Mouse (Mus musculus) forebrain, embryonic 11.5 days (tissue): ENCODE measurements around the gene Caln1. TPM values are rescaled to one million over a fixed set of nuclear protein-coding genes. Genes with fewer than 3 reads are reported as not detected.

ENCODE experiments used
- ATAC-seq: fragments of 200-750 bp; cut with Nextera tagmentation; replicated peaks from 2 replicates; pipeline ENCODE4 v1.8.0; 2017; ENCODE audit warnings: moderate TSS enrichment; ENCODE audit not compliant: low FRiP score
- DNase-seq: peaks from one replicate; pipeline ENCODE4 v3.0.0-alpha.2; 2017; ENCODE audit warnings: low spot score
- H3K27ac ChIP-seq: fragments of 300-500 bp; sonication (generic); 2 replicates; pipeline ENCODE4 v1.5.1; 2014; ENCODE audit warnings: low read depth, low read length
- H3K27me3 ChIP-seq: fragments of 300-500 bp; sonication (generic); 2 replicates; pipeline ENCODE4 v1.6.1; 2014; ENCODE audit warnings: mild to moderate bottlenecking, low read length, mixed read lengths; ENCODE audit not compliant: control insufficient read depth, insufficient read depth
- H3K36me3 ChIP-seq: fragments of 300-500 bp; sonication (generic); 2 replicates; pipeline ENCODE4 v1.6.1; 2014; ENCODE audit warnings: mild to moderate bottlenecking, low read length, moderate library complexity, mixed read lengths; ENCODE audit not compliant: control insufficient read depth, insufficient read depth
- H3K4me1 ChIP-seq: fragments of 300-500 bp; sonication (generic); replicated peaks from 2 replicates; pipeline ENCODE4 v1.6.1; 2014; ENCODE audit warnings: low read length, mixed read lengths; ENCODE audit not compliant: control insufficient read depth, insufficient read depth
- H3K4me2 ChIP-seq: fragments of 300-500 bp; sonication (generic); 2 replicates; pipeline ENCODE4 v1.6.1; 2014; ENCODE audit warnings: low read depth, mild to moderate bottlenecking, low read length, moderate library complexity, mixed read lengths; ENCODE audit not compliant: severe bottlenecking
- H3K4me3 ChIP-seq: fragments of 300-500 bp; sonication (generic); 2 replicates; pipeline ENCODE4 v1.5.1; 2014; ENCODE audit warnings: low read depth, low read length
- H3K9ac ChIP-seq: fragments of 300-500 bp; sonication (generic); 2 replicates; pipeline ENCODE4 v1.6.1; 2014; ENCODE audit warnings: low read length
- H3K9me3 ChIP-seq: fragments of 300-500 bp; sonication (generic); 2 replicates; pipeline ENCODE4 v1.6.1; 2016; ENCODE audit warnings: low read length, mixed read lengths; ENCODE audit not compliant: control insufficient read depth
- WGBS: fragments of 180-500 bp; shearing (Covaris S2); extraction: QIAGEN DNeasy Blood & Tissue Kit; methylation state at CpG from one replicate; pipeline ENCODE4 v1.1.7; 2014; 5-methylcytosine and 5-hydroxymethylcytosine counted together
- polyA plus RNA-seq: library from polyadenylated mRNA; unstranded; fragments of >200 nt; fragmentation: Nextera tagmentation; extraction: Ambion mirVana; gene quantifications from 2 replicates; pipeline ENCODE4 v1.2.1, GENCODE M21; 2014

The Caln1 gene
- polyA plus RNA-seq, 1 experiment from 2014 or later, result 0.33 TPM

DNA sequence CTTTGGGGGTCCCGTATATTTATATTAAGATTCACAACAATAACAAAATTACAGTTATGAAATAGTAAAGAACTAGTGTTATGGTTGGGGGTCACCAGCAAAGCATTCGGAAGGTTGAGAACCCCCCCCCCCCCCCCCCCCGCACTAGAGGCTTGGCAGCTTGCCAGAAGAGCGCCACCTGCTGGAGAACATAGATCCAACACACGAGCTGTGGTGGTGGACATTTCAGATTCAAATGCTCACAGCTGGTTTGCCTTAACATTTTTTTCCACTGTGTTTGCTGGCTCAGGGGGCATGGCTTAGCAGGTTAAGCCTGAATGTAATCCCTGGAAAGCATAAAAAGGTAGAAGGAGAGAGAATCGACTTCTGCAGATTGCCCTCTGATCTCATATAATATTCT, 490.5 kb downstream of the Caln1 start:
- no peaks in the 10 kb centered on the region for H3K36me3 ChIP-seq
- H3K4me2 ChIP-seq, result no peak overlapping the region
- no peaks in the 10 kb centered on the region for H3K27me3 ChIP-seq
- no peak overlapping the region for H3K27ac ChIP-seq
- no peaks in the 10 kb centered on the region for H3K4me1 ChIP-seq
- no peak for DNase-seq
- no peak for ATAC-seq
- H3K9me3 ChIP-seq, result no peaks in the 10 kb centered on the region
- no peak overlapping the region for H3K9ac ChIP-seq
- H3K4me3 ChIP-seq, result no peak overlapping the region
- 59% methylated on average over 5 of the region's 6 CpGs for WGBS

DNA sequence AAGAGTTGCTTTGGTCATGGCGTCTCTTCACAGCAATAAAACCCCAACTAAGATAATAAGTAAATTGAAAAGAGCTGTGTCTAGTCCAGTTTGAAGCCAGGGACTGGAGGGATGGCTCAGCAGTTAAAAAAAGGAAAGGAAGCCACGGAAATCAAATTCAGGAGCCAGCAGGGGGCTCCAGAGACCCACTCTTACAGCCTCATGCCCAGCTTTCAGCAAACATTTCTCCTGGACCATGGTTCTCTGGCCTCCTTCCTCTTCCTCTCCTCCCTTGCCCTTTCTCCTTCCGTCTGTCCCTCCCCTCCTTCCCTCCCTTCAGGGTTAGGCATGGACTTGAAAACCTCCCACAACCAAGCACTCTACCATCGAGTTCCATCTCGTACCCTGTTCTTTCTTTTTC, 493.0 kb downstream of the Caln1 start:
- Histone ChIP-seq H3K9me3 (no peaks in the 10 kb centered on the region), H3K27me3 (no peaks in the 10 kb centered on the region), H3K4me1 (no peaks in the 10 kb centered on the region), H3K9ac (no peak overlapping the region), H3K4me2 (no peak overlapping the region), H3K27ac (no peak overlapping the region), H3K4me3 (no peak overlapping the region), H3K36me3 (no peaks in the 10 kb centered on the region)
- no peak for DNase-seq
- WGBS, result 71% methylated on average over 5 of the region's 5 CpGs
- ATAC-seq, result no peak

- Histone ChIP-seq H3K9me3 (no peaks in the 10 kb centered on the region), H3K36me3 (no peaks in the 10 kb centered on the region), H3K4me2 (no peak overlapping the region), H3K9ac (no peak overlapping the region), H3K4me3 (no peak overlapping the region), H3K4me1 (no peaks in the 10 kb centered on the region), H3K27ac (no peak overlapping the region), H3K27me3 (no peaks in the 10 kb centered on the region)
- DNase-seq (no peak), ATAC-seq (no peak)
- 64% methylated on average over 1 of the region's 1 CpGs for WGBS
Observed at GRCm38 (mm10) chr5:130869869-130870268, 500.6 kb downstream of the Caln1 start.

- DNase-seq (no peak), ATAC-seq (no peak)
- H3K9ac ChIP-seq, result no peak overlapping the region
- H3K9me3 ChIP-seq, result no peaks in the 10 kb centered on the region
- no peak overlapping the region for H3K4me2 ChIP-seq
- WGBS, result 61% methylated on average over 8 of the region's 8 CpGs
- H3K4me1 ChIP-seq, result no peaks in the 10 kb centered on the region
- no peaks in the 10 kb centered on the region for H3K36me3 ChIP-seq
- H3K27ac ChIP-seq, result no peak overlapping the region
- no peak overlapping the region for H3K4me3 ChIP-seq
- no peaks in the 10 kb centered on the region for H3K27me3 ChIP-seq
Observed at GRCm38 (mm10) chr5:130871086-130871485, 501.8 kb downstream of the Caln1 start.

- H3K36me3 ChIP-seq, result no peaks in the 10 kb centered on the region
- no peak overlapping the region for H3K27ac ChIP-seq
- H3K4me1 ChIP-seq, result no peaks in the 10 kb centered on the region
- no peak overlapping the region for H3K4me3 ChIP-seq
- DNase-seq (no peak), ATAC-seq (no peak)
- no peak overlapping the region for H3K9ac ChIP-seq
- no peak overlapping the region for H3K4me2 ChIP-seq
- 82% methylated on average over 3 of the region's 3 CpGs for WGBS
- no peaks in the 10 kb centered on the region for H3K27me3 ChIP-seq
- no peaks in the 10 kb centered on the region for H3K9me3 ChIP-seq
Observed at GRCm38 (mm10) chr5:130875391-130875790, 506.1 kb downstream of the Caln1 start.

- no peak overlapping the region for H3K4me2 ChIP-seq
- DNase-seq, result no peak
- no peaks in the 10 kb centered on the region for H3K36me3 ChIP-seq
- ATAC-seq, result no peak
- WGBS, result 84% methylated on average over 5 of the region's 5 CpGs
- H3K9ac ChIP-seq, result no peak overlapping the region
- no peak overlapping the region for H3K4me3 ChIP-seq
- no peaks in the 10 kb centered on the region for H3K9me3 ChIP-seq
- no peaks in the 10 kb centered on the region for H3K27me3 ChIP-seq
- no peaks in the 10 kb centered on the region for H3K4me1 ChIP-seq
- no peak overlapping the region for H3K27ac ChIP-seq
Observed at GRCm38 (mm10) chr5:130880331-130880730, 511.1 kb downstream of the Caln1 start.

GRCm38 (mm10) chr5:130891735-130892134, 522.5 kb downstream of the Caln1 start:
- Histone ChIP-seq H3K36me3 (no peaks in the 10 kb centered on the region), H3K27ac (no peak overlapping the region), H3K4me1 (no peaks in the 10 kb centered on the region), H3K9ac (no peak overlapping the region), H3K4me2 (no peak overlapping the region), H3K9me3 (no peaks in the 10 kb centered on the region), H3K4me3 (no peak overlapping the region), H3K27me3 (no peaks in the 10 kb centered on the region)
- ATAC-seq (no peak), DNase-seq (no peak)
- WGBS, result 73% methylated on average over 5 of the region's 5 CpGs

GRCm38 (mm10) chr5:130895991-130896390, 526.7 kb downstream of the Caln1 start:
- H3K27me3 ChIP-seq, result no peaks in the 10 kb centered on the region
- WGBS, result 95% methylated on average over 3 of the region's 3 CpGs
- H3K4me3 ChIP-seq, result no peak overlapping the region
- no peaks in the 10 kb centered on the region for H3K9me3 ChIP-seq
- DNase-seq, result no peak
- H3K9ac ChIP-seq, result no peak overlapping the region
- no peaks in the 10 kb centered on the region; the same call in 1 of the 2 replicates for H3K4me1 ChIP-seq
- no peak overlapping the region for H3K4me2 ChIP-seq
- no peak for ATAC-seq
- H3K36me3 ChIP-seq, result no peaks in the 10 kb centered on the region
- H3K27ac ChIP-seq, result no peak overlapping the region
